Mouse (Mus musculus): ENCODE measurements at regions not wholly inside any gene's neighbourhood (a gene's known extent, or its start where the extent isn't known, plus 50 kb on each side); places are given as distances from the start of the nearest gene placed in this dataset.

- Histone ChIP-seq H3K27ac (no peak overlapping the region), H3K4me2 (replicated peaks) (no peak overlapping the region), H3K4me3 (no peak overlapping the region), H3K36me3 (no peaks in the 10 kb centered on the region), H3K9me3 (no peaks in the 10 kb centered on the region), H3K27me3 (no peaks in the 10 kb centered on the region), H3K4me1 (peaks cover 32% of the 10 kb centered on the region), H3K9ac (no peak overlapping the region)
- WGBS, result 35% methylated on average over 3 of the region's 3 CpGs
- ATAC-seq (ENCODE audit: insufficient number of reproducible peaks, insufficient read depth, low FRiP score, low TSS enrichment), result no peak
Measured at GRCm38 (mm10) chr1:61146222-61146723, 168.5 kb downstream of the Icos start.

DNA sequence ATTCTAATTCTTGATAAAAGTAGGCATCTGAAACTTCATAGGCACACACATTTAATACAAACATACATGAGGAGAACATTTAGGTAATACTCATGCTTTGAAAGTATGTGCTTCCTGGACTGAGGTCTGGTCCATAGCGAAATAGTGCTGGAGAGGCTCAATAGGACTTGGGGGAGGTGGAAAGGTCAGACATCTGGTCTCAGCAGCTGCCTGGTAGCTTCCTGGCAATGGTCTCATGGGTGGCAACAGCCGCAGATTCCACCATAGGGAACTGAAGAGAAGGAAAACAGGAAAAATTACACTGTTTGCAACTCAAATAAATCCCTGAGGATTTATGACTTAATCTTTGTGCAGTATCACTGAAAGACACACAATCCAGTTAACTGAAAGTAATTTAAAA, 174.0 kb downstream of the Icos start:
- WGBS, result 33% methylated on average over 2 of the region's 2 CpGs
- H3K4me2 ChIP-seq (replicated peaks), result no peak overlapping the region
- ATAC-seq (ENCODE audit: insufficient number of reproducible peaks, insufficient read depth, low FRiP score, low TSS enrichment), result no peak
- no peaks in the 10 kb centered on the region for H3K9me3 ChIP-seq
- H3K4me1 ChIP-seq, result no peaks in the 10 kb centered on the region
- H3K27me3 ChIP-seq, result no peaks in the 10 kb centered on the region
- H3K9ac ChIP-seq, result no peak overlapping the region
- H3K4me3 ChIP-seq, result no peak overlapping the region
- H3K27ac ChIP-seq, result no peak overlapping the region
- H3K36me3 ChIP-seq, result no peaks in the 10 kb centered on the region

DNA sequence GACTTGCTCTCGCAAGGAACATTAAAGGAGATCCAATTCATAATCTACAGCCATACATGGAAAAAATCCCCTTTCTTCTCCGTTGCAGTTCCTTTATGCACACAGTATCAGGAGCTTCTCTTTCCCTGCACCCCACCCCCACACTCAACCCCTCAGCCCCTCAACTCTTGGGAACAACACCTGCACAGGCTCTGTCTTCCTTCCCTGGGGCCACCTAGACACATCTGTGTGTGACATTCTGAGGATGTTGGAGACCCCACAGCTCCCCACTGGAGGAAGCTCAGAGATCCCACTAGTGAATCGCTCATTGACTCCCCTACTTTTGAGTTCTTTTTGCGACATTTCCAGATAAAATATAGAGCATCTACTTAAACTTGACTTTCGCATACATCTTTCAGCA, 174.4 kb downstream of the Icos start:
- Histone ChIP-seq H3K27me3 (no peaks in the 10 kb centered on the region), H3K9ac (no peak overlapping the region), H3K27ac (no peak overlapping the region), H3K4me1 (no peaks in the 10 kb centered on the region), H3K36me3 (no peaks in the 10 kb centered on the region), H3K9me3 (no peaks in the 10 kb centered on the region), H3K4me2 (replicated peaks) (no peak overlapping the region), H3K4me3 (no peak overlapping the region)
- ATAC-seq (ENCODE audit: insufficient number of reproducible peaks, insufficient read depth, low FRiP score, low TSS enrichment), result no peak
- WGBS, result 68% methylated on average over 5 of the region's 5 CpGs

GRCm38 (mm10) chr1:61154216-61154615, 176.5 kb downstream of the Icos start:
- Histone ChIP-seq H3K4me3 (no peak overlapping the region), H3K4me1 (no peaks in the 10 kb centered on the region), H3K4me2 (replicated peaks) (no peak overlapping the region), H3K27me3 (no peaks in the 10 kb centered on the region), H3K36me3 (no peaks in the 10 kb centered on the region), H3K27ac (no peak overlapping the region), H3K9ac (no peak overlapping the region), H3K9me3 (no peaks in the 10 kb centered on the region)
- no peak for ATAC-seq (ENCODE audit: insufficient number of reproducible peaks, insufficient read depth, low FRiP score, low TSS enrichment)
- 92% methylated on average over 3 of the region's 3 CpGs for WGBS

DNA sequence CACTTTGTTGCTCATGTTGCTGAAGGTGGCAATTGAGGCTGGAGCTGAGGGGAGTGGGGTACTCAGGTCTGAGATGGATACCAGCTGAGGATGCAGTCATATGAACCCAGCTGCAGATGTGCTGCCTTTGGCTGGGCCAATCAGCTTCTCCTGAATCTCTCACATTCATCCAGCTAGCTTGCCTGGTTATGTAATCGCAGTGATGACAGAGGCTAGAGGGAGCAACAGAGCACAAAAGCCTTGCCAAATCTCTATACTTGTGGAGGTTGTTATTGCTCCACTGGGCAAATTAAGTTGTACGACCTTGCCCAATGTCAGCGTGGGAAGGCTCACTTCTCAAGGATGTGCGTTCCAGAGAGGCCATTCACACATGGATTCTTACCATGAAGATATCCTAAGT, 179.5 kb downstream of the Icos start:
- Histone ChIP-seq H3K4me2 (replicated peaks) (no peak overlapping the region), H3K9ac (no peak overlapping the region), H3K4me1 (no peaks in the 10 kb centered on the region), H3K9me3 (no peaks in the 10 kb centered on the region), H3K27ac (no peak overlapping the region), H3K27me3 (no peaks in the 10 kb centered on the region), H3K4me3 (no peak overlapping the region), H3K36me3 (no peaks in the 10 kb centered on the region)
- 80% methylated on average over 4 of the region's 4 CpGs for WGBS
- no peak for ATAC-seq (ENCODE audit: insufficient number of reproducible peaks, insufficient read depth, low FRiP score, low TSS enrichment)

GRCm38 (mm10) chr1:61160505-61160904, 182.8 kb downstream of the Icos start:
- H3K27ac ChIP-seq, result no peak overlapping the region

GRCm38 (mm10) chr1:61164271-61164670, 186.5 kb downstream of the Icos start:
- no peak overlapping the region for H3K4me3 ChIP-seq
- no peak overlapping the region for H3K9ac ChIP-seq
- no peaks in the 10 kb centered on the region for H3K4me1 ChIP-seq
- H3K4me2 ChIP-seq (replicated peaks), result no peak overlapping the region
- H3K9me3 ChIP-seq, result no peaks in the 10 kb centered on the region
- H3K27ac ChIP-seq, result no peak overlapping the region
- no peaks in the 10 kb centered on the region for H3K27me3 ChIP-seq
- H3K36me3 ChIP-seq, result no peaks in the 10 kb centered on the region
- ATAC-seq (ENCODE audit: insufficient number of reproducible peaks, insufficient read depth, low FRiP score, low TSS enrichment), result no peak
- 91% methylated on average over 2 of the region's 2 CpGs for WGBS

More at GRCm38 (mm10) chr1:61160505-61160904, 182.8 kb downstream of the Icos start:
- Histone ChIP-seq H3K4me2 (replicated peaks) (no peak overlapping the region), H3K27me3 (no peaks in the 10 kb centered on the region), H3K9ac (no peak overlapping the region), H3K4me3 (no peak overlapping the region), H3K4me1 (no peaks in the 10 kb centered on the region), H3K9me3 (no peaks in the 10 kb centered on the region), H3K36me3 (no peaks in the 10 kb centered on the region)
- 72% methylated on average over 3 of the region's 3 CpGs for WGBS
- no peak for ATAC-seq (ENCODE audit: insufficient number of reproducible peaks, insufficient read depth, low FRiP score, low TSS enrichment)

- Histone ChIP-seq H3K27me3 (no peaks in the 10 kb centered on the region), H3K4me1 (no peaks in the 10 kb centered on the region), H3K4me3 (no peak overlapping the region), H3K4me2 (replicated peaks) (no peak overlapping the region), H3K27ac (no peak overlapping the region), H3K36me3 (no peaks in the 10 kb centered on the region), H3K9me3 (no peaks in the 10 kb centered on the region), H3K9ac (no peak overlapping the region)
- 74% methylated on average over 6 of the region's 6 CpGs for WGBS
- ATAC-seq (ENCODE audit: insufficient number of reproducible peaks, insufficient read depth, low FRiP score, low TSS enrichment), result no peak
Measured at GRCm38 (mm10) chr1:61171941-61172340, 194.2 kb downstream of the Icos start.

GRCm38 (mm10) chr1:61172946-61173345, 195.2 kb downstream of the Icos start:
- 67% methylated on average over 6 of the region's 6 CpGs for WGBS
- no peaks in the 10 kb centered on the region for H3K27me3 ChIP-seq
- H3K4me1 ChIP-seq, result no peaks in the 10 kb centered on the region
- no peaks in the 10 kb centered on the region for H3K36me3 ChIP-seq
- no peak overlapping the region for H3K4me3 ChIP-seq
- no peak overlapping the region for H3K9ac ChIP-seq
- no peak overlapping the region for H3K4me2 ChIP-seq (replicated peaks)
- no peak overlapping the region for H3K27ac ChIP-seq
- H3K9me3 ChIP-seq, result no peaks in the 10 kb centered on the region
- no peak for ATAC-seq (ENCODE audit: insufficient number of reproducible peaks, insufficient read depth, low FRiP score, low TSS enrichment)

GRCm38 (mm10) chr1:61175239-61175638, 197.5 kb downstream of the Icos start:
- ATAC-seq (ENCODE audit: insufficient number of reproducible peaks, insufficient read depth, low FRiP score, low TSS enrichment), result no peak
- H3K36me3 ChIP-seq, result no peaks in the 10 kb centered on the region
- WGBS, result 98% methylated on average over 2 of the region's 2 CpGs
- H3K4me3 ChIP-seq, result no peak overlapping the region
- H3K27ac ChIP-seq, result no peak overlapping the region
- no peak overlapping the region for H3K9ac ChIP-seq
- no peaks in the 10 kb centered on the region for H3K9me3 ChIP-seq
- no peak overlapping the region for H3K4me2 ChIP-seq (replicated peaks)
- peaks cover 6% of the 10 kb centered on the region; the same call in 1 of the 2 replicates for H3K4me1 ChIP-seq
- H3K27me3 ChIP-seq, result no peaks in the 10 kb centered on the region

DNA sequence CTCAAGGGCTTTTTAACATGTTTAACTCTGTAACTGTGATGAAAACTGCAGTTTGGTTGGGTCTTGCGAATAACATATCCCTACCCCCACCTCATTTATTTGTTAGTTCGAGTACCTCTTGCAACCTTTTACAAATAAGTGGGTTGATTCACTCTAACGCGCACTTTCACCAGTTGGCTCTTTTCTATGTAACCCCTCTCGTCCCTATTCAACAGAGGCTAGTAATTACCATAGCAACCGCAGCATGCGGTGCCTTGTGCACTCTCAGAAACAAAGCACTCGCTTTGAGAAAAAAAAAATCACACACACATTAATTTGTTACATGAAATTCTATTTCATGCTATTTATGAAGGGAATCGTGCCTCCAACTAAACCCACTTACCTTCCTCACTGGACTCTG, 201.7 kb downstream of the Icos start:
- H3K27me3 ChIP-seq, result no peaks in the 10 kb centered on the region
- no peaks in the 10 kb centered on the region for H3K36me3 ChIP-seq
- H3K4me3 ChIP-seq, result no peak overlapping the region
- no peaks in the 10 kb centered on the region for H3K9me3 ChIP-seq
- no peak overlapping the region for H3K9ac ChIP-seq
- ATAC-seq (ENCODE audit: insufficient number of reproducible peaks, insufficient read depth, low FRiP score, low TSS enrichment), result no peak
- H3K4me1 ChIP-seq, result peaks cover 23% of the 10 kb centered on the region
- WGBS, result 65% methylated on average over 9 of the region's 9 CpGs
- no peak overlapping the region for H3K27ac ChIP-seq
- no peak overlapping the region for H3K4me2 ChIP-seq (replicated peaks)

GRCm38 (mm10) chr1:61181099-61181821, 203.5 kb downstream of the Icos start:
- WGBS, result 20% methylated on average over 15 of the region's 15 CpGs
- Histone ChIP-seq H3K4me2 (replicated peaks) (peak overlapping the region; percentile 37), H3K9ac (no peak overlapping the region), H3K36me3 (no peaks in the 10 kb centered on the region), H3K9me3 (no peaks in the 10 kb centered on the region), H3K4me1 (peaks cover 23% of the 10 kb centered on the region), H3K27ac (no peak overlapping the region), H3K4me3 (no peak overlapping the region), H3K27me3 (no peaks in the 10 kb centered on the region)
- peak; percentile 71 for ATAC-seq (ENCODE audit: insufficient number of reproducible peaks, insufficient read depth, low FRiP score, low TSS enrichment)

Data from embryonic facial prominence, embryonic 12.5 days (tissue).